Mouse (Mus musculus): Measurements from ENCODE around the gene Arrdc4. TPM values are rescaled to one million over a fixed set of nuclear protein-coding genes. Genes with fewer than 3 reads are reported as not detected.

Gene Arrdc4
- total RNA-seq, 1 experiment = 40.6 TPM

- in situ Hi-C loops (cut with MboI; ENCODE audit: low sequenced_read_pairs in 2 of 2, unreplicated experiment in 2 of 2) = no loop called here
- H3K9me3 ChIP-seq (ENCODE audit: control insufficient read depth, insufficient read depth, low read depth, low read length) = no peaks in the 10 kb centered on the region
Observed at GRCm38 (mm10) chr7:68770894-68771756, 22.1 kb upstream of the Arrdc4 start.

GRCm38 (mm10) chr7:68765926-68766325 lies 16.9 kb upstream of the Arrdc4 start:
- Histone ChIP-seq H3K36me3 (ENCODE audit: control insufficient read depth, insufficient read depth, low read length, poor library complexity, severe bottlenecking) (no peaks in the 10 kb centered on the region), H3K4me1 (ENCODE audit: control insufficient read depth in 2 of 2, insufficient read depth in 2 of 2, low read length in 2 of 2, poor library complexity in 1 of 2) (no peaks in the 10 kb centered on the region), H3K4me3 (ENCODE audit: insufficient read depth in 1 of 2, low read depth in 1 of 2, low read length in 2 of 2, poor library complexity in 1 of 2, severe bottlenecking in 1 of 2) (no peak overlapping the region), H3K27ac (ENCODE audit: insufficient read depth, low read depth, low read length, poor library complexity, severe bottlenecking) (no peak overlapping the region), H3K9me3 (ENCODE audit: control insufficient read depth, insufficient read depth, low read depth, low read length) (no peaks in the 10 kb centered on the region), H3K9ac (ENCODE audit: insufficient read depth, low read depth, low read length, poor library complexity, severe bottlenecking) (no peak overlapping the region)
- in situ Hi-C loops (cut with MboI; ENCODE audit: low sequenced_read_pairs in 2 of 2, unreplicated experiment in 2 of 2) = no loop called here
- TF ChIP-seq MAFK (IDR thresholded peaks at IDR 0.05; ENCODE audit: insufficient read depth, low read depth, low read length) (no peak), HCFC1 (IDR thresholded peaks at IDR 0.05; ENCODE audit: borderline replicate concordance, insufficient read depth, low read length) (no peak), CHD2 (IDR thresholded peaks at IDR 0.05; ENCODE audit: low read depth, low read length) (no peak), ZNF384 (IDR thresholded peaks at IDR 0.05; ENCODE audit: low read depth, low read length) (no peak), ZC3H11A (IDR thresholded peaks at IDR 0.05; ENCODE audit: borderline replicate concordance, low read depth, low read length) (no peak)
- no peak for DNase-seq (ENCODE audit: low read depth, low spot score)

More at GRCm38 (mm10) chr7:68770894-68771756, 22.1 kb upstream of the Arrdc4 start:
- H3K4me1 ChIP-seq (ENCODE audit: control insufficient read depth in 2 of 2, insufficient read depth in 2 of 2, low read length in 2 of 2, poor library complexity in 1 of 2) = no peaks in the 10 kb centered on the region
- no peak overlapping the region for H3K4me3 ChIP-seq (ENCODE audit: insufficient read depth in 1 of 2, low read depth in 1 of 2, low read length in 2 of 2, poor library complexity in 1 of 2, severe bottlenecking in 1 of 2)
- H3K27ac ChIP-seq (ENCODE audit: insufficient read depth, low read depth, low read length, poor library complexity, severe bottlenecking) = no peak overlapping the region
- no peaks in the 10 kb centered on the region for H3K36me3 ChIP-seq (ENCODE audit: control insufficient read depth, insufficient read depth, low read length, poor library complexity, severe bottlenecking)
- TF ChIP-seq ZNF384 (IDR thresholded peaks at IDR 0.05; ENCODE audit: low read depth, low read length) (no peak), MAFK (IDR thresholded peaks at IDR 0.05; ENCODE audit: insufficient read depth, low read depth, low read length) (no peak), HCFC1 (IDR thresholded peaks at IDR 0.05; ENCODE audit: borderline replicate concordance, insufficient read depth, low read length) (no peak), CHD2 (IDR thresholded peaks at IDR 0.05; ENCODE audit: low read depth, low read length) (no peak), ZC3H11A (IDR thresholded peaks at IDR 0.05; ENCODE audit: borderline replicate concordance, low read depth, low read length) (no peak)
- DNase-seq (ENCODE audit: low read depth, low spot score) = no peak
- H3K9ac ChIP-seq (ENCODE audit: insufficient read depth, low read depth, low read length, poor library complexity, severe bottlenecking) = no peak overlapping the region

GRCm38 (mm10) chr7:68759148-68759724 lies 10.2 kb upstream of the Arrdc4 start:
- H3K9me3 ChIP-seq (ENCODE audit: control insufficient read depth, insufficient read depth, low read depth, low read length) = no peaks in the 10 kb centered on the region
- in situ Hi-C loops (cut with MboI; ENCODE audit: low sequenced_read_pairs in 2 of 2, unreplicated experiment in 2 of 2) = no loop called here
- no peak overlapping the region for H3K4me3 ChIP-seq (ENCODE audit: insufficient read depth in 1 of 2, low read depth in 1 of 2, low read length in 2 of 2, poor library complexity in 1 of 2, severe bottlenecking in 1 of 2)
- TF ChIP-seq ZNF384 (IDR thresholded peaks at IDR 0.05; ENCODE audit: low read depth, low read length) (no peak), HCFC1 (IDR thresholded peaks at IDR 0.05; ENCODE audit: borderline replicate concordance, insufficient read depth, low read length) (no peak), ZC3H11A (IDR thresholded peaks at IDR 0.05; ENCODE audit: borderline replicate concordance, low read depth, low read length) (no peak), CHD2 (IDR thresholded peaks at IDR 0.05; ENCODE audit: low read depth, low read length) (no peak), MAFK (IDR thresholded peaks at IDR 0.05; ENCODE audit: insufficient read depth, low read depth, low read length) (no peak)
- H3K27ac ChIP-seq (ENCODE audit: insufficient read depth, low read depth, low read length, poor library complexity, severe bottlenecking) = no peak overlapping the region
- no peaks in the 10 kb centered on the region for H3K4me1 ChIP-seq (ENCODE audit: control insufficient read depth in 2 of 2, insufficient read depth in 2 of 2, low read length in 2 of 2, poor library complexity in 1 of 2)
- DNase-seq (ENCODE audit: low read depth, low spot score) = no peak
- no peak overlapping the region for H3K9ac ChIP-seq (ENCODE audit: insufficient read depth, low read depth, low read length, poor library complexity, severe bottlenecking)
- H3K36me3 ChIP-seq (ENCODE audit: control insufficient read depth, insufficient read depth, low read length, poor library complexity, severe bottlenecking) = no peaks in the 10 kb centered on the region

- H3K9me3 ChIP-seq (ENCODE audit: control insufficient read depth, insufficient read depth, low read depth, low read length) = no peaks in the 10 kb centered on the region
- TF ChIP-seq ZNF384 (IDR thresholded peaks at IDR 0.05; ENCODE audit: low read depth, low read length) (no peak), MAFK (IDR thresholded peaks at IDR 0.05; ENCODE audit: insufficient read depth, low read depth, low read length) (no peak), HCFC1 (IDR thresholded peaks at IDR 0.05; ENCODE audit: borderline replicate concordance, insufficient read depth, low read length) (no peak), CHD2 (IDR thresholded peaks at IDR 0.05; ENCODE audit: low read depth, low read length) (no peak), ZC3H11A (IDR thresholded peaks at IDR 0.05; ENCODE audit: borderline replicate concordance, low read depth, low read length) (no peak)
- H3K9ac ChIP-seq (ENCODE audit: insufficient read depth, low read depth, low read length, poor library complexity, severe bottlenecking) = no peak overlapping the region
- no peaks in the 10 kb centered on the region for H3K4me1 ChIP-seq (ENCODE audit: control insufficient read depth in 2 of 2, insufficient read depth in 2 of 2, low read length in 2 of 2, poor library complexity in 1 of 2)
- in situ Hi-C loops (cut with MboI; ENCODE audit: low sequenced_read_pairs in 2 of 2, unreplicated experiment in 2 of 2) = no loop called here
- H3K27ac ChIP-seq (ENCODE audit: insufficient read depth, low read depth, low read length, poor library complexity, severe bottlenecking) = no peak overlapping the region
- no peak overlapping the region for H3K4me3 ChIP-seq (ENCODE audit: insufficient read depth in 1 of 2, low read depth in 1 of 2, low read length in 2 of 2, poor library complexity in 1 of 2, severe bottlenecking in 1 of 2)
- DNase-seq (ENCODE audit: low read depth, low spot score) = no peak
- no peaks in the 10 kb centered on the region for H3K36me3 ChIP-seq (ENCODE audit: control insufficient read depth, insufficient read depth, low read length, poor library complexity, severe bottlenecking)
Observed at GRCm38 (mm10) chr7:68756656-68757204, 7.7 kb upstream of the Arrdc4 start.

Measured in ES-E14 (cell line).